Mouse (Mus musculus) heart, embryonic 10.5 days (tissue): ENCODE data around the gene Marcks. TPM values are rescaled to one million over a fixed set of nuclear protein-coding genes. Genes with fewer than 3 reads are reported as not detected.
A peak's percentile ranks its signal among the peaks of the same experiment; 100 is the strongest.

Experiments
- DNase-seq: peaks from one replicate; pipeline ENCODE4 v3.0.0-alpha.2; 2017; ENCODE audit warnings: low spot score
- H3K27ac ChIP-seq: fragments of 300-500 bp; sonication (generic); 2 replicates; pipeline ENCODE4 v1.5.1; 2016; ENCODE audit warnings: mild to moderate bottlenecking
- H3K27me3 ChIP-seq: fragments of 300-500 bp; sonication (generic); 2 replicates; pipeline ENCODE4 v1.6.1; 2016; ENCODE audit warnings: mild to moderate bottlenecking; ENCODE audit not compliant: poor library complexity, insufficient read depth, severe bottlenecking
- H3K36me3 ChIP-seq: fragments of 300-500 bp; sonication (generic); 2 replicates; pipeline ENCODE4 v1.6.1; 2016; ENCODE audit warnings: mild to moderate bottlenecking, moderate library complexity
- H3K4me1 ChIP-seq: fragments of 300-500 bp; sonication (generic); 2 replicates; pipeline ENCODE4 v1.6.1; 2016; ENCODE audit warnings: mild to moderate bottlenecking
- H3K4me3 ChIP-seq: fragments of 300-500 bp; sonication (generic); 2 replicates; pipeline ENCODE4 v1.5.1; 2016; ENCODE audit warnings: mild to moderate bottlenecking, moderate library complexity
- H3K9me3 ChIP-seq: fragments of 300-500 bp; sonication (generic); 2 replicates; pipeline ENCODE4 v1.6.1; 2016; ENCODE audit warnings: mild to moderate bottlenecking, moderate library complexity
- WGBS: fragments of 180-500 bp; shearing (Covaris S2); methylation state at CpG from one replicate; pipeline ENCODE4 v1.1.7; 2016; 5-methylcytosine and 5-hydroxymethylcytosine counted together
- polyA plus RNA-seq: library from polyadenylated mRNA; unstranded; fragments of >200 nt; fragmentation: Nextera tagmentation; extraction: Ambion mirVana; gene quantifications from 2 replicates; pipeline ENCODE4 v1.2.1, GENCODE M21; 2016

Marcks gene
- 43.5 and 74.2 TPM in 2 replicates for polyA plus RNA-seq

- no peaks in the 10 kb centered on the region for H3K9me3 ChIP-seq
- under 1% methylated on average over 39 of the region's 39 CpGs for WGBS
- peak; percentile 93 for DNase-seq
- H3K4me1 ChIP-seq = no peaks in the 10 kb centered on the region
- peak within 1 kb of the TSS; percentile 98 for H3K27ac ChIP-seq
- H3K4me3 ChIP-seq = peak within 1 kb of the TSS; percentile 86
- H3K36me3 ChIP-seq = peaks cover 21% of the 10 kb centered on the region
- no peaks in the 10 kb centered on the region for H3K27me3 ChIP-seq
These were observed at the start of gene Marcks for GRCm38 (mm10) chr10:37138778-37139442. Gene Marcks (minus strand): TSS chr10:37138920.

DNA sequence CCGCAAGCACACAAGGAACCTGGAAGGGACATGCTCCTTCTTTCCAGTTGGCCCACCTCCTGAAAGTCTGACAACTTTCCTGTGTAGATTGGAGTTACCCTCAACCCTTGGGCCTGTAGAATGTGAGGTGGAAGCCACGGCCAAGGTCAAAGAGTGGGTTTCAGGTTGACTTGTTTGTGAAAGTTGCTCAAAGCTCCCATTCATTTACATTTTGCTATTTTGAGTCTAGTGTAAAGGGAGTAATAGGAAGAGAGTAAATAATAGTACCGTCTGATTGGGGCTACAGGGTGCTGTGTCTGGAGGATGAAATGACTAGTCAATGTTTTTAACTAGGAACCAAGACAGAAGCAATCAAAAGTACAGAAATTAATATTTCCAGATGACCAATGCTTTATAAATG is 38.4 kb upstream of the Marcks start:
- Histone ChIP-seq H3K4me3 (no peak overlapping the region), H3K36me3 (no peaks in the 10 kb centered on the region)
- 85% methylated on average over 3 of the region's 3 CpGs for WGBS

GRCm38 (mm10) chr10:37172416-37172950 is 33.8 kb upstream of the Marcks start:
- Histone ChIP-seq H3K27me3 (no peaks in the 10 kb centered on the region), H3K4me3 (no peak overlapping the region), H3K9me3 (no peaks in the 10 kb centered on the region), H3K36me3 (no peaks in the 10 kb centered on the region), H3K27ac (no peak overlapping the region), H3K4me1 (no peaks in the 10 kb centered on the region)
- no peak for DNase-seq
- WGBS = 73% methylated on average over 8 of the region's 8 CpGs

More for the DNA sequence above, 38.4 kb upstream of the Marcks start:
- Histone ChIP-seq H3K9me3 (no peaks in the 10 kb centered on the region), H3K27ac (no peak overlapping the region), H3K27me3 (no peaks in the 10 kb centered on the region), H3K4me1 (no peaks in the 10 kb centered on the region)
- DNase-seq = no peak

DNA sequence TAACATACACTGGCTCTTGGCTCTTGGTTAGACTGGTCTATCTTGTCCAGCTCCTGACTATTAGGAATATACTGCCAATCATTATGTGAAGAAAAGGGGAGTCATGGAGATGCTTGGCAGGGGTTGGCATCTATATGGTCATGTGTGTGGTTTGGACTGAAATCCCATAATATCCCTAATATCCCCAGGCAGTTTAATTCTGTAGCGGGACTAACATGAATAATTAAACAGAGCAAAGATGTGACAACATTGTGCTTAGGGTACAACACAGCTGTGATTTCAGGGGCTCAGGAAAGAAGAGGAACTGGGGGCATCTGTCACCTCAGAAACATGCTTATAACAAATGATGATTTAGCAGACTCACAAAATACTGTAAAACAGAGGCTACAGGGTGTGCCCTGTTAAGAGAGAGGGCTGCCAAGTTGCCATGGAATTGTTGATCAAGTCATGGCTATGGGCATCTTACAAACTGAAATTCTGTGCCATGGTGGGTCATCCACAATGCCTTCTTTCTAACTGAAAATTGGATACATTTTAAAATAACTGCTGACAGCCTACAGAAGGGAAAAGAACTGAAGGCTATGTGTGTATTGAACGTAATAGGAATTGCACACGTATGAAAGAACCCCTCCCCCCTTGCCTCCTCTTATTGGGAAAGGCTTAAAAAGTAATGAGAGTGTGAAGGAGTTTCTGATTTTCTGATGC is 33.1 kb upstream of the Marcks start:
- H3K9me3 ChIP-seq = no peaks in the 10 kb centered on the region
- H3K4me3 ChIP-seq = no peak overlapping the region
- 83% methylated on average over 3 of the region's 3 CpGs for WGBS
- H3K27ac ChIP-seq = no peak overlapping the region
- no peaks in the 10 kb centered on the region for H3K4me1 ChIP-seq
- no peak for DNase-seq
- H3K36me3 ChIP-seq = no peaks in the 10 kb centered on the region
- H3K27me3 ChIP-seq = no peaks in the 10 kb centered on the region

DNA sequence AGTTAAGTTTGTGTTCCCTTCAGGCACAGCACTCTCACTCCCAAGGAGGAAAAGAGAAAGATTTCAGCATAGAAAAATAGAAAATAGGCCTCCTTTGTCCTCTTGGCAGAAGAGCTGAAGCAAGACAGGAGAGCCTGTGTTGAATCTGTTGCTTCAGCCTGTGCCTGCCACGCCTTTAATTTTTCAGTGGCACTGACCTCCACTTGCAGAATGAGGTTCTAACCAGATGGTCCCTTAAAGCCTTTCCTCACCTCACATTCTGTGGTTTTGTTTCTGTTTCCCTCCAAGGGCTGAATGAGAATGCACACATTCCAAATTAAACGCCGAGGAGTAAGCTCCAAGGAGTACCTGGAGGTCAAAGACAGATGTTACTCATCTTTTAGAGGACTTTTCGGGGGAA is 32.2 kb upstream of the Marcks start:
- H3K4me3 ChIP-seq = no peak overlapping the region
- H3K4me1 ChIP-seq = no peaks in the 10 kb centered on the region
- DNase-seq = no peak
- WGBS = 79% methylated on average over 4 of the region's 4 CpGs
- H3K9me3 ChIP-seq = no peaks in the 10 kb centered on the region
- no peaks in the 10 kb centered on the region for H3K36me3 ChIP-seq
- H3K27me3 ChIP-seq = no peaks in the 10 kb centered on the region
- no peak overlapping the region for H3K27ac ChIP-seq

GRCm38 (mm10) chr10:37170466-37170865 is 31.7 kb upstream of the Marcks start:
- WGBS = 70% methylated on average over 4 of the region's 4 CpGs
- no peak for DNase-seq
- no peak overlapping the region for H3K27ac ChIP-seq
- H3K4me1 ChIP-seq = no peaks in the 10 kb centered on the region
- no peaks in the 10 kb centered on the region for H3K9me3 ChIP-seq
- H3K36me3 ChIP-seq = no peaks in the 10 kb centered on the region
- no peaks in the 10 kb centered on the region for H3K27me3 ChIP-seq
- no peak overlapping the region for H3K4me3 ChIP-seq

- DNase-seq = no peak
- Histone ChIP-seq H3K9me3 (no peaks in the 10 kb centered on the region), H3K4me1 (no peaks in the 10 kb centered on the region), H3K36me3 (no peaks in the 10 kb centered on the region), H3K27ac (no peak overlapping the region), H3K27me3 (no peaks in the 10 kb centered on the region), H3K4me3 (no peak overlapping the region)
- WGBS = 84% methylated on average over 2 of the region's 2 CpGs
These were observed 28.8 kb upstream of the Marcks start for GRCm38 (mm10) chr10:37167527-37167926.

- no peak for DNase-seq
- Histone ChIP-seq H3K36me3 (no peaks in the 10 kb centered on the region), H3K27me3 (no peaks in the 10 kb centered on the region), H3K4me1 (no peaks in the 10 kb centered on the region), H3K27ac (no peak overlapping the region), H3K9me3 (no peaks in the 10 kb centered on the region), H3K4me3 (no peak overlapping the region)
- 84% methylated on average over 3 of the region's 3 CpGs for WGBS
These were observed 21.0 kb upstream of the Marcks start for GRCm38 (mm10) chr10:37159731-37160130.

DNA sequence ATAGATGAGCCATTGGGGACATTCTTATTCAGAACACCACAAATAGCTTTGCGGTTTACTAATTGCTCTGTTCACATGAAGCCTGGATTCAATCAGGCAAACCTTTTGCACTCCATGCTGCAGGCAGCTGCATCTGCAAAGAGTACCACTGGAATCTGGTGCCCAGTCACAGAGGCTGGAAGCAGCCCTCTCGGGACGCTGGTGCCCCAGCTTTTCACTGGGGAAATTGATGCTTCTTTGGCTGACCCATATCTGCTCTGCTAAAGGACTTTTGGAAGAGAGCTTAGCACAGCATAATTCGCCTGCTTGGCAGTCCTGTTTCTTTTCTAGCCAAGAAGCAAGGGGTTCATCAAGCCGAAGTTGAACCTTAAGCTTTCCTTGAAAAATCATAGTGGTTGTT is 18.4 kb upstream of the Marcks start:
- Histone ChIP-seq H3K27ac (no peak overlapping the region), H3K4me3 (no peak overlapping the region), H3K9me3 (no peaks in the 10 kb centered on the region), H3K36me3 (no peaks in the 10 kb centered on the region), H3K27me3 (no peaks in the 10 kb centered on the region), H3K4me1 (no peaks in the 10 kb centered on the region)
- no peak for DNase-seq
- WGBS = 85% methylated on average over 5 of the region's 5 CpGs

- no peaks in the 10 kb centered on the region for H3K36me3 ChIP-seq
- DNase-seq = no peak
- no peaks in the 10 kb centered on the region for H3K4me1 ChIP-seq
- 19% methylated on average over 1 of the region's 2 CpGs for WGBS
- no peak overlapping the region for H3K4me3 ChIP-seq
- no peak overlapping the region for H3K27ac ChIP-seq
- no peaks in the 10 kb centered on the region for H3K9me3 ChIP-seq
- no peaks in the 10 kb centered on the region for H3K27me3 ChIP-seq
These were observed 16.4 kb upstream of the Marcks start for GRCm38 (mm10) chr10:37155131-37155530.

- Histone ChIP-seq H3K36me3 (no peaks in the 10 kb centered on the region), H3K4me3 (no peak overlapping the region), H3K4me1 (no peaks in the 10 kb centered on the region), H3K27ac (no peak overlapping the region), H3K9me3 (no peaks in the 10 kb centered on the region), H3K27me3 (no peaks in the 10 kb centered on the region)
- WGBS = 83% methylated on average over 7 of the region's 7 CpGs
- DNase-seq = no peak
These were observed 13.0 kb upstream of the Marcks start for GRCm38 (mm10) chr10:37151539-37152271.

DNA sequence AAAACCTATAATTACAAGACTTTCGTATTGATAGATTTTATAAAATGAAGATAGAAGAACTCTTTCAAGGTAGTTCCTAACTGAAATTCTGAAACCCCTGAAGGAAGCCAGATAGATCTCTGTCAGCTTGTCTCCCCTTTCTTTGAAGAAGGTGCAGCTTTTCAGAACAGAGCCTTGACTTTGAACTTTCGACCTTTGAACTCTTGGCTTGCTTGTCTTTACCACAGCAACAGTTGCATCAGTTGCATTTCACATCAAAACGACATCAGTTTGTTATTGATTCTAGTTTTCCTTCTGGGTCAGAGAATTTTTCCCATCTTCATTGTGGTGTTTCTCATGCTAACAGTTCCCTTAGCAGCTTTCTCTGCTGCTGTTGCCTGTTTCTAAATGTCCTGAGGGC is 9.3 kb upstream of the Marcks start:
- Histone ChIP-seq H3K27ac (no peak overlapping the region), H3K4me1 (no peaks in the 10 kb centered on the region), H3K36me3 (no peaks in the 10 kb centered on the region), H3K4me3 (no peak overlapping the region), H3K9me3 (no peaks in the 10 kb centered on the region), H3K27me3 (no peaks in the 10 kb centered on the region)
- WGBS = 69% methylated on average over 3 of the region's 3 CpGs
- no peak for DNase-seq

DNA sequence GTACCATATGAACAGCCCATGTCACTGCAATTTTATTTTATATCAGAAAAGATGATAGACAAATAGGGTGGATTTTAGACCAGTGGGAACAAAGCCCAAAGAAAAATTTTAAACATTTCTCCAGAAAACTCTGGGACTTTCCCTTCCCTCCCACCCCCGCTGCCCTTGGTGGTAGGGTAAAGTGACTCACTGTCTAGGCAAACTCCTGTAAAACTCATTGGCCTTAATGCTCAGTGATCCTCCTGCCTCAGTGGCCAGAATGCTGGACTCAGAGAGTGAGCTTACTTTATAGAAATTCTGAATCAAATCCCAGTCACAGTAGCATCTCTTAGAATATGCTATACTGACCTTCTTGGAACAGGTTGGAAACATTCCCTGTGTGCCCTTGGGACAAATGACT is 6.7 kb upstream of the Marcks start:
- H3K36me3 ChIP-seq = no peaks in the 10 kb centered on the region
- H3K27me3 ChIP-seq = no peaks in the 10 kb centered on the region
- DNase-seq = no peak
- no peak overlapping the region for H3K4me3 ChIP-seq
- H3K27ac ChIP-seq = no peak overlapping the region
- no peaks in the 10 kb centered on the region for H3K9me3 ChIP-seq
- WGBS = 80% methylated on average over 1 of the region's 1 CpGs
- no peaks in the 10 kb centered on the region for H3K4me1 ChIP-seq
